Mouse (Mus musculus): ENCODE measurements around the gene Krtdap.
A peak's percentile ranks its signal among the peaks of the same experiment; 100 is the strongest.
"Not testable (repeated sequence)": the region's sequence is repeated elsewhere in the genome, so short reads cannot be mapped to it uniquely, and the experiment has no call there.

Gene Krtdap

DNA sequence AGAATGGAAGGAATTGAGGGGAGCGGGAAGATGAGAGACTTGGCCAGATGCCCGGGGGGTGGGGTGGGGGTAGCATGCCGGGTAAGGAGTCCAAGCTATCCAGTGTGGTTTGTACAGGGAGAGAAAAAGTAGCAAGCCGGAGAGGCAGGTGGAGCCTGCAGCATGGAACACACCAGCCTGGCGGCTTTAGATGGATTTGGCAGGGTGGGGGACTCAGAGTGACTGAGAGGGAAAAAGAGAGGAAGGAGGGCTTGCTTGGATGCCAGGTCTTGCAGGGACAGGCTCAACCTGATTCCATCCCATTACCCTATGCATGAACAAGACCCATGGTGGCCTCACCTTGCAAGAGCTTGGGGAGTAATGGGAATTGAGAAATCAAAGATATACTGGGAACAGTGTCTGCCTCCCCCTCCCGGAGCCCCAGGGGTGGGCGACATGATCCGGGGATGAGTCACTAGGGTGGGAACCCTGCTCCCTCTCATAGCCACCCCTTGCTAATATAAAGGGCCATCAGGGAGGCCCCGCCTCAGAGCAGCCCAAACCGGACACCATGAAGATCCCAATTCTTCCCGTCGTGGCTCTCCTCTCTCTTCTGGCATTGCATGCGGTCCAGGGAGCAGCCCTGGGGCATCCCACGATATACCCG lies at the start of gene Krtdap:
Krtdap (plus strand) TSS at position 520 of the 646 bp plus-strand sequence.
- no peak for DNase-seq

DNA sequence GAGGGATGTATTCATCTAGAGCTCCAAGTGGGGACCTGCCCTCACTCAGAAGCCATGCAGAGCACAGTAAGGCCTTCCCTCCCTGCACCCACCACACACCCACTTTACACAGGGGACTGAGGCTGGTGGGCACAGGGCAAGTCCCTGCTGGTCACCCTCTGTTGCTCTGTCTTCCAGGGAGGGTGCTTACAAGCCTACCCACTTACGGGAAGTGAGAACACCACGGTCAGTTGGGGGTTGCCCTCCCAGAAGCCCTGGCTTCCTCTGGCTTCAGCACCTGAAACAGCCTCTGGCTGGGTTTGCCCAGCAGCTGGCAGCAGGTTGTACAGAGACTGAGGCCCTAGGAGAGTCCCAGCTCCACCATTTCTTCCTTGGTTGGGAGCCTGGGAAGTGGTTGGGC lies 45.1 kb upstream of the Krtdap start:
- not testable (repeated sequence) for DNase-seq

DNA sequence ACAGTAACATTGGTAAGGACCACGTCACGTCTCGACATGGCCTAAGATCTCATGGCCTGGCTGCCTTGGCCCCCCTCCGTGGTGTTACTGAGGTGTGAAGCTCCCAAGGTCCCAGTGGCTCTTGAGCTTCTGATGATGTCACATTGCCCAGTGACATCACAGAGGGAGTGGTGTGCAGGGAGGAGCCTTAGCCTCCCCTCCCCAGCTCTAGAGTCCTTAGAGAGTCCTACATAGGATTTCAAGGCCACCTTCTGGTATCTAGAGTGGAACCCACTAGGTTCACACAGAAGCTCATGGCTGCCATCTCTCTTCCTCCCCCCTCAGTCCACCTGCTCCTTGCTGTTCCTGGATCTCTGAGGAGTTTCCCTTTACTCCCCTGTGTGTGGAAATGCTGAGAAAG lies 44.1 kb upstream of the Krtdap start, which contains the start of gene Gapdhs:
Gapdhs (minus strand) TSS at position 65 of the 400 bp plus-strand sequence.
- DNase-seq = not testable (repeated sequence)

DNA sequence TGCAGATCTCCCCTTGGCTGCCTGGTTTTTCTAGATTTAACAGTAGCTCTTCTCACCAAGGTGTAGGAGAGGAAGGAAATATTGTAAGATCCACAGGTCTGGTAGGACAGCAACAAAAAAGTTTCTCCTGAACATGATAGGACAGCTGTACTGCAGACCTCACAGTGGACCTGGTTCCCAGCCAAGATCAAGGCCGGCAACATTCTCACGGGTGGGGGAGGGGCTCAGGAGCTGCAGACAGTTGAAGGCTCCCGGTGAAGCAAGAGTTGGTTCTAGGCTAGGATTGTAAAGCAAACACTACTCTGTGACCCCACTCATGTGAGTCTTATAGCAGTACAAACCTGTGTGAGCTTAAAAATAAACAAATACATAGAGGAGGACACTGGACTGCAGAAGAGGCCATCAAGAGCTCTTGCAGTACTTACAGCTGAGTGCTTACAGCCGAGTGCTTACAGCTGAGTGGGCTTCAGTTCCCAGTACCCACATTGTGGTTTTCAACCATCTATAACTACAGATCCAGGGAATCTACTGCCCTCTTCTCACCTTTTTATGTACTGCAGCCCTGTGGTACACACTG lies 43.6 kb upstream of the Krtdap start:
- peak; percentile 43 for DNase-seq

DNA sequence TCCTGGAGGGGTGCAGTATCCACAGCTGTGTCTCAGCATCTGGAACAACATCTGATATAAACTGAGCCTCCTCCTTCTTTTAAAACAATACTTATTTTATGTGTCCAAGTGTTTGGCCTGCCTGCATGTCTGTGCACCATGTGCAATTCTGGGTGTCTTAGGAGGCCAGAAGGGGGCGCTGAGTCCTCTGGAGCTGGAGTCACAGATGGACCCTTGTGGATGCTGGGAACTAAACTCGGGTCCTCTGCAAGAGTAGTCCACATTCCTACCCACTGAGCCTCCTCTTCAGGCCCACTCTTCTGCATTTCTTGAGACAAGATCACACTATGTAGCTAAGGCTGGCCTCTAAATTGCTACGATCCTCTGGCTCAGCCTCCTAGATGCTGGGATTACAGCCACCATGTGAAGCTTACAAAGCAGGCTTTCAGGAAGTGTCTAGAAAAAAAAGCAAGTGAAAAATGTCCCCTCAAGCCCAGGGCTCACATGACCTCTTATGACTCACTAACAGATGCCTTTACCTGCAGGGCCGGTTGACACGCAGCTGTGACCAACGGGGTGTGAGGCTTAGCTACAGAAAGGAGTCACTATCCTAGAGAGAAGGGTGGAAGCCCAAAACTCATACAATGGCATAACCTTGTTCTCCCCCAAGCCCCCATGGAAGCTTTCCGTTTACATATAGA lies 40.0 kb upstream of the Krtdap start:
- DNase-seq = no peak

DNA sequence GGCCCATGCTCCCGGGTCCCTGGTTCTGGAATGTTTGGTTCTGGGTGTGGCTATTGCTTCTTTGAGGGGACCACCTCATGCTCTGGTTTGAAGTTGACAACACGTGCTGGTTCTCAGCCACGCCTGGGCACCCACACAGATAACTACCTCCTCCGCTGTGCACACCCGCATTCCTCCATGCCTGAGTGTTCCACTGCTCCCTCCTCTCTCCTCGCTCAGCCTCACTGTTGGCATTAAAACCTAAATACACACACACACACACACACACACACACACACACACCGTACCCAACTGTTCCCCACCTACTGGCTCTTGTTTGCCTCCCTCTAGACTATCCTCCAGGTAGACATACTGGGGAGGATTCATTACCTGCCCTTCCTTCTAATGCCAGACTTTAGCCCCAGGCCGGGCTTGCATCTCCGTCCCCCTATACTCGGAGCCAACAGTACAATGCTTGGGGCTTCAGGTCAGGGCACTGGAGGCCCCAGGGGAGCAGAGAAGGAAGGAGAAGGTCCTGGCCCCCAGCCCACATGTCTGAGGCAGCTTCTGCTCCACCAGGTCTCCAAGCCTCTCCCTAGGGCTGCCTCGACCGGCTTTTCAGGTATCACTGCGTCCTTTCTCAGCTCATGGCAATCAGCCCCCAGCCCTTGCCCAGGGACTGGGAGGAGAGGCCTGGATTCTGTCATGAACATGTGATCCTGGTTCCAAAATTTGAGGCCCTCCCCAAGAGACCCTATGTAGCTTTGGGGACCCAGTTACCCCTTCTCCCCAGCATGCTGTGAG lies 37.7 kb upstream of the Krtdap start:
- no peak for DNase-seq

DNA sequence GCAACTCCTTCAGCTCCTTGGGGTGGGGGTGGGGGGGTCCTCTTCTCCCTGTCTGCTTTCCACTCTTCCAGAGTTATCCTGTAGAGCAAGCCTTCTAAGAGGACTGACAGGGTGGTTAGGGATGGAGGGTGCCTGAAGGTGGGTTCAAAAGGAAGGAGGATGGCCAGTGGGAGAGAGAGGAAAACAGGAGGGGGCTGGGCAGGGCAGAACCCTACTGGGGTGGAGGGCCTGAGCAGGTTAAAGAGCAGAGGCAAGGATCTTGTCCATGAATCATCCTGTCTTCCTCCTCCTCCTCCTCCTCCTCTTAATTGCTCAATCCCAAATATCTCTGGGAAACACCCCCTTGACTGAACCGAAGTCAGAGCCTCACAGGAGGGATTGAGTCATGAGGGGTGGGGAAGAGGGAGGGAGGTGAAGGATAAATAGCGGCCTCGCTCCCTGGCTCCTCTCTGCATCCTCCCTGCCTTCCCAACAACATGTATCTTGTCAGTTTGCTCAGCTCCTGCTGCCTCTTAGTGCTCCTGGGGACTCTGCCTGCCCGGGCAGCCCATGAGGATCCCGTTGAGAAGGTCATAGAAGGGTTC lies 36.5 kb upstream of the Krtdap start, which contains the start of gene Sbsn:
Sbsn (plus strand) TSS at position 386 of the 584 bp plus-strand sequence.
- DNase-seq = no peak

DNA sequence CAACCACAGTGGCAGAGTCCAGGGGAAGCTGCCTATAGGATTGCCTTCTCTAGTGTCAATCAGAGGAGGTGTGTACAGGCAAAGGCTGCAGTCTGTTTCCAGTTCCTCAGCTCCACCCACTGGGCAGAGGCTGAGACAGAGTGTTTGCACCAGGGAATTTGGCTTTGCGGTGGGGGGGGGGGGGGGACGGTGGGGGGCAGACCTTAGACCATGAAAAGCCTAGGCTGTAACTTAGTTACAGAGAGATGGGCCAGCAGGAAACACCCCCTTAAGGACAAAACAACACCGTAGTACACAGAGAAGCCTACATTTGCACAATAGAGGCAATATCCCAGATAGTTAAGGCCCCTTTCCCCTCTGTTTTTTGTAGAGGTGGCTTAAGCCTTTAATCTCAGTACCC lies 30.7 kb upstream of the Krtdap start:
- no peak for DNase-seq

DNA sequence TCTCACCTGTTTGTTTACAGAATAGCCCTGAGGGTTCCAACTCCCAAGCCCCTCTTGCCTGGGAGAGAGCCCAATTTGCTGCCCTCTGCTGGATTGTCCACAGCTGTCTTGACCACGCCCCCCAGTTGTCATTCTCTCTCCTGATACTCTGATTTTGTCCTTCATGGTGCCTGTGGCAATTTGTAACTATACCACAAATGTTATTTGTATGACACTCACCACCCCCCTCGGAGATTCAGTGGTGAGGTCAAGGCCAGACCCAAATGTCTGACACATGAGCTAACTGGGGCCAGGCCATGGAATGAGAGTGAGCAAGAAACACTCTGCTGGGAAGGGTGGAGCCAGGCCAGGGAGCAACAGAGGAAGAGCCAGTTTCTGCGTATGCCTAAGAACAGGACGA lies 28.8 kb upstream of the Krtdap start:
- peak; percentile 20 for DNase-seq

DNA sequence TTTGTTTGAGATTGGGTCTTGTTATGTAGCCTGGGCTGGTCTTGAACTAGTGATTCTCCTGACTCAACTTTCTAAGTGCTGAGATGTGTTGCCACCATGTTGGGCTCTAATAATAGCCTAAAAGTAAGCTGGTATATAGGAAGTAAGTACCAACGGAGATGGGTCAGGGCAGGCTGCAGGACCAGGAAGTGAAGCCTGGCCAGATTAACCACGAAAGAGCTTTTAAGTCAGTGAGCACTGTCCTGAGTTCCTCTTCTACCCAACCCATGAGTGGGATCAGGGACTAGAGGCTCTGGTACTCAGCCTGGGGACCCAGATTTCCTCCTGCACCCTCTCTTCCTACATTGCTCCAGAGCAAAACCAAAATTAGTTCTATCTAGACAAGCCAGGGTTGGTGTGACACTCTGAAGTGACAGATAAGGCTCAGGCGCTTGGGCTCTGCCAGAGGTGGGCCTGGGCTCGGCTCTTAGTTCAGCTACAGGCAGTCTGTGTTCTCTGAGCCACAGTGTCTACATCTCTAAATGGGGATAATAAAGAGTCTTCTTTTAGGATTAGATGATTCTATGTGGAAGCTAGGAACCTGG lies 25.8 kb upstream of the Krtdap start:
- peak; percentile 21 for DNase-seq

DNA sequence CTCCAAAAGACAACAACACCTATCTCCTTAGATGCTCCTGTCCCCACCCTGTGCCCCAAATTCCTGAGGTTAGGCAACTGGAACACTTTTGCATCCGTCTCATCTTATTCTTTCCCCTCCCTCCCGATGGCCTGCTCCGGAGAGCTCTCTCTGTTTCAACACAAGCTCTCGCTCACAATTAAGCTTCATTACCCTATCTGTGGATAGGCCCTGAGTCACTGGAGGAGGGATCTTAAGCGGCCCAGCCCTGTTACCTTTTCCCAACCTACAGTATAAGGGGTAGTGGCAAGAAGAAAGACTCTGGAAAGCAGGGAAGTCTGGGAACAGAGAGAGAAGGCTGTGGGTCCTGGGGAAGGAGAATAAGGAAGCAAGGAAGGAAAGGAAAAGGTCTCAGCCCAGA lies 24.2 kb upstream of the Krtdap start, which contains the start of gene Dmkn:
Dmkn (plus strand) TSS at position 301 of the 400 bp plus-strand sequence.
- no peak for DNase-seq

DNA sequence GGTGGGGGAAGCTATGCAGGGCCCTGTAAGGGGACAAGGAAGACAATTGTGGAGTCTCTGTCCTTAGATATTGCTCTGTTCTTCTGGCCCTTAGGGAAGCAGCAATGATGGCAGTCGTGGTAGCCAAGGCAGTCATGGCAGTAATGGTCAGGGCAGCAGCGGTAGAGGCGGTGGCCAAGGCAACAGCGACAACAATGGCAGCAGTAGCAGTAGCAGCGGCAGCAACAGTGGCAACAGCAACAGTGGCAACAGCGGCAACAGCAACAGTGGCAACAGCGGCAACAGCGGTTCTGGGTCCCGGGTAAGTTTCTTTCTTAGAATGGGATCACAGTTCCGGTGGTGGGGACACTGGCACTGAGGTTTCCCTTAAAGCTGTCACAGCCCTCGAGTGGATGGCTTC lies 22.5 kb upstream of the Krtdap start:
- no peak for DNase-seq

DNA sequence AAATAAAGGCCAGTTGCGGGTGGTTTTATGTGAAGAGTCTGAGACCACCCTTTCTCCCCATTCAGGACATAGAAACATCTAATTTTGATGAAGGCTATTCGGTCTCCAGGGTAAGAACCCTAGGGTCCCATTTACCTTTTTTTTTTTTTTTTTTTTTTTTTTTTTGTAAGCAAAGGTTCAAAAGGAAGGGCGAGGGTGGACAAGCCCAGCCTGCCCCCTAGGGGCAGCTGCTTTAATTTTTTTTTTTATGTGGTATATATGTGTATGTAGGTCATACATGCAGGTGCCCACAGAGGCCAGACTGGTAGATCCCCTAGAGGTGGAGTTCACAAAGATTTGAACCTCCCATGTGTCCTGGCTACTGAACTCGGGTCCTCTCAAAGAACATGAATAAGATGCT lies 21.3 kb upstream of the Krtdap start:
- no peak for DNase-seq

DNA sequence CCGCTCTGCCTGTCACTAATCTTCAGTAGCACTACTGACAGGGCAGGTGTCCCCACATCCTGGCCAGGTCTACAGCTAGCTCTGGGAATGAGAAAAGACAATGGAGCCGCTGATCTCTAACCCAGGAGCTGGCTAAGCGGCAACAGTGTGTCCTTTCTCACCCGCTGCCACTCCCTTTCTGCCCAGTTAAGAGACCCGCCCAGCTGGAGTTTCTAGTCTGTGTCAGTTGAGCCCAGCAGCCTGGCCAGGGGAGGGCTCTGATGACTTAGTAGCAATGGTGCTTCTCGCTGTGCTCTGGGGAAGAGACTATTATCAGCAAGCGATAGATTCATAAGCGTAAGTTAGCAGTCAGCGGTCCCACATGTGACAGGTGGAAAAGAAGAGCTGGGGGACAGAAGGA lies 18.5 kb upstream of the Krtdap start:
- no peak for DNase-seq

DNA sequence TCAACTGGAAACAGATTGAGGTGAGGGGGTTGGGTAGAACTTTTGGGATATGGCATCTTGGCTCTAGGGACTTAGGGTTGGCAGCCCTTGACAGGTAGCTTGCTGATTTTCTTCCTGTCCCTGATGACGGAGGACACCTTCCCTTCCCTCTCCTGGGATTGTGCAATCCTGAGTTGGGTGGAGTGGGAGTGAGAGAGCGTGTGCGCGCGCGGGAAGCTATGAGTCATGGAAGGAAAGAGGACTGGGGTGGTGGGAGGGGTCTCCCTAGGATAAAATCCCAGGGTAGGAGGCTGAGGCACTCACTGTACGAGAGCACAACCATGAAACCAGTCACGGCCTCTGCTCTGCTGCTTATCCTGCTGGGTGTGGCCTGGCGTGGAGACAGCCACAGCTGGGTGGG lies 11.6 kb upstream of the Krtdap start:
- DNase-seq = no peak

DNA sequence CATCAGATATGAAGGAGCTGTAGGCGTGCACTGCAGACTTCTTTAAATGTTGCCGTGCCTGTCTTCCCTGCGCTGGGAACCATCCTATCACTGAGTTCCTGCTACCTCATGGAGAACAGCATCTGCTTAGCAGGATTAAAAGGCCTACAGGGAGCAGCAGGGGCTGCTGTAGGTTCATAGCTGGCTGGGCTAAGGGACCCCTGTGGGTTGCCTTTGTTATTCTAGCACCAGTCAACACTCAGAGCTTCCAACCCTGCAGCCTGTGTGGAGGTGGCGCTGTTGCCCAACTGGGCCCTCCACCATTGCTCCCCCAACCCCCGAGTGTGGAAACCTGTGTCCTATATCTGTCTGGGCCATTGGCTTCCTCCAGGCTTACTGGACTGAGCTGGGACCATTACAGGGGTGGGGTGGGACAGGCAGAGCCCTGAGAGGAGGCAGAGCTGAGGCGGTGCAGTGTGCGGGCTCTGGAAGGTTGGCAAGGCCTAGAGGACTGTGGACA lies 10.6 kb upstream of the Krtdap start:
- no peak for DNase-seq

DNA sequence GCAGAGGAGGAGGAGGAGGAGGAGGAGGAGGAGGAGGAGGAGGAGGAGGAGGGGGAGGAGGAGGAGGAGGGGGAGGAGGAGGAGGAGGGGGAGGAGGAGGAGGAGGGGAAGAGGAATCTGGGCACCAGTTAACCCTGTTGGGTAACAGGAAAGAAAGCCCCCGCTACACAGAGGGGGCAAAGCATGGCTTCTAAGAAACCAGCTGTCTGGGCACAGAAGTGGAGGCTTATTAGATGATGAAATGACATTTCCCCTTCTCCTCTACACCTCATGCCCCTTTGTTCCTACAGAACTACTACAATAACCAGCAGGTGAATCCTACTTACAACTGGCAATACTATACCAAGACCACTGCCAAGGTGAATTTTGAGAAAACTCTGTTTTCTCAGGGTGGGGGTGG lies 9.8 kb upstream of the Krtdap start:
- DNase-seq = no peak

DNA sequence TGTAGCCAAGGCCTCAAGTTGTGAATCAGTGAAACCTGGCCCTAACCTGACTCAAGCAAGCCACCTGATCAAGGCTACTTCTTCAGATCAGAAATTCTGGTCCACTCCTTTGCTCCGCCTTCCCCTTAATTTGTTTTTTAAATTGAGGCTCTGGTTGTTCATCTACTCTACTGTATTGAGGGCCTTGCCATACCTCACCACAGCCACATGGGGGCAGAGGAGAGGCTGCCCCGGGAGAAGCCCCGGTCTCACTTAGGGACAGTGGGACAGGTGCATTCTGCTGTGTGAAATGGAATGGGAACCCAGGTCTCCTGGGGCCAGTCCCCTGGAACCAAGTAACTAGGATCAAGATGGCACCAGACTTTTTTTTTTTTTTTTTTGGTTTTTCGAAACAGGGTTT lies 5.9 kb upstream of the Krtdap start:
- peak; percentile 11 for DNase-seq

DNA sequence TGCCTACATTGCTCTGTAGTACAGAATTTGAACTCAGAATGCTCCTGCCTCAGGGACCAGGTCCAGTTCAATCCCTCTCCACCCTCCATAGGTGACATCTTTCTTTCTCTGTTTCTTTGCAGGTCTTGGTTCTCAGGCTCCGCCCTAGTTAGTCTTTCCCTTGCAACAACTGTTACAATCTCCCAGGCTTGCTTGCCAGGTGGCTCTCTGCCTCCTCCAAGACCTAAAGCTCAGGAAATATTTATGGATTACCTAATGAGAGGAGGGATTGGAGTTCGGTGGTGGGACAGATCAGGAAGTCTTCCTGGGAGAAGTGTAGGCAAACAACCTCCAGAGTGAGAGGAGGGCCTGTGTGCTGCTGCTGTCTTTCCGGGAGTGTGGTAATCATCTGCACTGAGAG lies 5.0 kb upstream of the Krtdap start:
- no peak for DNase-seq

DNA sequence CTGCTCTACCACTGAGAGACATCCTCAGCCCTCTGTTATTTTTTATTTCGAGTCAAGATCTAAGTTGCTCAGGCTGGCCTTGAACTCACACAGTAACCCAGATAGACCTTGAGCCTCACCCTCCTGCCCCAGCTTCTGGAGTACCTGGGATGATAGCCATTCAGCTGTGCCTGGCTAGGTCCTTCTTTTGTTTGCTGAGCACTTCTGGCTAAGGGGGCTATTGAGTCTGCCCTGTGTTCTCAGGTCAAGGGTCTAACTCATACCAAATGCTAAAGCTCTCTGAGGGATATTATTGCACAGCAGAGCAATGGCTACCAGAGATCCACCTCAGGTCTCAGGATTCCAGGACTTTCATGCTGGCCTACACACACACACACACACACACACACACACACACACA lies 2.5 kb upstream of the Krtdap start:
- DNase-seq = no peak

DNA sequence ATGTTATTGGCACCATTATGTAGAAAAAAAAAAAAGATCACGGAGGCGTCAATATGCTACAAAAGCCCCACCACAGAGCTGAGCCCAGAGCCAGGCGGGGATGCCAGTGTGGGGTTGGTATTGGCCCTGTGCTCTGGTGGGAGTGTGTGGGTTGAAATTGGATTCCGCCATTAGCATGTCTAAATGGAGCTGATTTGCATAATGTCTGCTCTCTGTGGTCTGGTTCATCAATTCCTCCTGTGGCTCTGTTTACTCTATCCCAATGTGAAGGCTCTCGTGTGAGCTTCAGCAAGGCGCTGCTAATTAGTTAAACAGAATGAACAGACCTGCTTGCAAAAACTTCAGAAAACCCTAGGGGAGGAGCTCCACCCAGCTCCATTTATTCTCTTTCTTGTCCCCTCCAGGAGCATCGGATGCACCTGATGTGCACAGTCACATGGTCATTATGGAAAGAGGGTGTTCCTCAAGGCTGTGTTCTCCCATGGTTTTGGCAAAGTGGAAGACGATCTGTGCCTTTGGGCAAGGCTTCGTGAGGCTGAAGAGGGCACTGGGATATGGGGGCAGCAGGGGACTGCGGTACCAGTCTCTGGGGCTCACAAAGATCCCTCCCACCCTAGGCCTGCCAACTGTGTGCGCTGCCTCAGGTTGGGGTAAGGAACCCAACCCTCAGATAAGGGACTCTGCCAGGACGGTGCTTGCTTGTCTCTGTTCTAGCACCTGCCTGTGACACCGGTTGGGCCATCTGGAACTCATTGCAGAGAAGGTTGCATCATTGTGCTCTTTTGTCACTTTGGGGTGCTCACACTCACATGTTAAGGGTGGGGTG lies 1.8 kb upstream of the Krtdap start:
- DNase-seq = no peak

Measured in liver (tissue).